Mouse (Mus musculus): ENCODE data around the gene Hoxd9. TPM values are rescaled to one million over a fixed set of nuclear protein-coding genes. Genes with fewer than 3 reads are reported as not detected.
A peak's percentile ranks its signal among the peaks of the same experiment; 100 is the strongest.

Gene Hoxd9
- polyA plus RNA-seq, 1 experiment from 2014 or later: 0.33 TPM

- 1% methylated on average over 61 of the region's 65 CpGs for whole genome bisulfite sequencing
- ATAC-seq: no peak; the same call in 1 of the 2 replicates
- H3K9me3 ChIP-seq (ENCODE audit: low read length): no peaks in the 10 kb centered on the region
- no peak within 1 kb of the TSS for H3K27ac ChIP-seq (ENCODE audit: low read length)
- H3K4me1 ChIP-seq (ENCODE audit: insufficient read depth, low read depth, low read length): 0 out of 2 replicates have a peak, but pooled peaks cover 6% of the 10 kb centered on the region
- H3K9ac ChIP-seq (replicated peaks; ENCODE audit: low read depth): no peak within 1 kb of the TSS
- peak within 1 kb of the TSS; percentile 28 for H3K4me3 ChIP-seq (ENCODE audit: low read depth, low read length)
- TF ChIP-seq CTCF (IDR thresholded peaks at IDR 0.05) (no peak), EP300 (IDR thresholded peaks at IDR 0.05) (no peak)
- no peak for DNase-seq (ENCODE audit: low spot score)
- peak within 1 kb of the TSS; percentile 48 for H3K4me2 ChIP-seq (replicated peaks; ENCODE audit: low read depth, low read length)
- H3K27me3 ChIP-seq (replicated peaks; ENCODE audit: insufficient read depth, low read length): peaks cover 89% of the 10 kb centered on the region
- no peaks in the 10 kb centered on the region for H3K36me3 ChIP-seq (ENCODE audit: insufficient read depth, low read length)
These were observed 14.4 kb downstream of the Hoxd9 start, which contains the start of the genes Hoxd3 and Hoxd4 for GRCm38 (mm10) chr2:74711721-74712621. TSS of gene Hoxd3 (plus strand) at chr2:74711927. TSS of gene Hoxd4 (plus strand) at chr2:74711929.

GRCm38 (mm10) chr2:74713239-74714150 lies 16.0 kb downstream of the Hoxd9 start:
- H3K4me2 ChIP-seq (replicated peaks; ENCODE audit: low read depth, low read length): no peak overlapping the region
- H3K4me1 ChIP-seq (ENCODE audit: insufficient read depth, low read depth, low read length): 0 out of 2 replicates have a peak, but pooled peaks cover 6% of the 10 kb centered on the region
- TF ChIP-seq CTCF (IDR thresholded peaks at IDR 0.05) (no peak), EP300 (IDR thresholded peaks at IDR 0.05) (no peak)
- no peaks in the 10 kb centered on the region for H3K9me3 ChIP-seq (ENCODE audit: low read length)
- no peak overlapping the region for H3K27ac ChIP-seq (ENCODE audit: low read length)
- peaks cover 87% of the 10 kb centered on the region for H3K27me3 ChIP-seq (replicated peaks; ENCODE audit: insufficient read depth, low read length)
- ATAC-seq (no peak), DNase-seq (ENCODE audit: low spot score) (no peak)
- no peak overlapping the region for H3K9ac ChIP-seq (replicated peaks; ENCODE audit: low read depth)
- H3K4me3 ChIP-seq (ENCODE audit: low read depth, low read length): no peak overlapping the region
- H3K36me3 ChIP-seq (ENCODE audit: insufficient read depth, low read length): no peaks in the 10 kb centered on the region
- 8% methylated on average over 19 of the region's 19 CpGs for WGBS

GRCm38 (mm10) chr2:74714156-74714789 lies 16.7 kb downstream of the Hoxd9 start:
- peaks cover 86% of the 10 kb centered on the region for H3K27me3 ChIP-seq (replicated peaks; ENCODE audit: insufficient read depth, low read length)

GRCm38 (mm10) chr2:74714881-74715280 lies 17.4 kb downstream of the Hoxd9 start:
- no peak for ATAC-seq
- TF ChIP-seq CTCF (IDR thresholded peaks at IDR 0.05) (no peak), EP300 (IDR thresholded peaks at IDR 0.05) (no peak)
- DNase-seq (ENCODE audit: low spot score): no peak
- Histone ChIP-seq H3K4me3 (ENCODE audit: low read depth, low read length) (no peak overlapping the region), H3K9ac (replicated peaks; ENCODE audit: low read depth) (no peak overlapping the region), H3K9me3 (ENCODE audit: low read length) (no peaks in the 10 kb centered on the region), H3K27me3 (replicated peaks; ENCODE audit: insufficient read depth, low read length) (peaks cover 85% of the 10 kb centered on the region), H3K4me2 (replicated peaks; ENCODE audit: low read depth, low read length) (no peak overlapping the region), H3K36me3 (ENCODE audit: insufficient read depth, low read length) (no peaks in the 10 kb centered on the region), H3K4me1 (ENCODE audit: insufficient read depth, low read depth, low read length) (0 out of 2 replicates have a peak, but pooled peaks cover 6% of the 10 kb centered on the region), H3K27ac (ENCODE audit: low read length) (no peak overlapping the region)
- 3% methylated on average over 14 of the region's 14 CpGs for WGBS

More at GRCm38 (mm10) chr2:74714156-74714789, 16.7 kb downstream of the Hoxd9 start:
- no peaks in the 10 kb centered on the region for H3K9me3 ChIP-seq (ENCODE audit: low read length)
- DNase-seq (ENCODE audit: low spot score) (no peak), ATAC-seq (no peak)
- WGBS: 8% methylated on average over 18 of the region's 18 CpGs
- no peak overlapping the region for H3K4me2 ChIP-seq (replicated peaks; ENCODE audit: low read depth, low read length)
- H3K4me1 ChIP-seq (ENCODE audit: insufficient read depth, low read depth, low read length): 0 out of 2 replicates have a peak, but pooled peaks cover 6% of the 10 kb centered on the region
- no peak overlapping the region for H3K27ac ChIP-seq (ENCODE audit: low read length)
- H3K36me3 ChIP-seq (ENCODE audit: insufficient read depth, low read length): no peaks in the 10 kb centered on the region
- TF ChIP-seq EP300 (IDR thresholded peaks at IDR 0.05) (no peak), CTCF (IDR thresholded peaks at IDR 0.05) (no peak)
- H3K9ac ChIP-seq (replicated peaks; ENCODE audit: low read depth): no peak overlapping the region
- no peak overlapping the region for H3K4me3 ChIP-seq (ENCODE audit: low read depth, low read length)

GRCm38 (mm10) chr2:74715504-74716241 lies 18.1 kb downstream of the Hoxd9 start:
- H3K9me3 ChIP-seq (ENCODE audit: low read length): no peaks in the 10 kb centered on the region
- H3K4me1 ChIP-seq (ENCODE audit: insufficient read depth, low read depth, low read length): 0 out of 2 replicates have a peak, but pooled peaks cover 6% of the 10 kb centered on the region
- peak; percentile 89 for DNase-seq (ENCODE audit: low spot score)
- H3K4me3 ChIP-seq (ENCODE audit: low read depth, low read length): no peak overlapping the region
- WGBS: 4% methylated on average over 22 of the region's 26 CpGs
- H3K27ac ChIP-seq (ENCODE audit: low read length): no peak overlapping the region
- H3K27me3 ChIP-seq (replicated peaks; ENCODE audit: insufficient read depth, low read length): peaks cover 85% of the 10 kb centered on the region
- H3K4me2 ChIP-seq (replicated peaks; ENCODE audit: low read depth, low read length): peak overlapping the region; percentile 36
- peak; percentile 90 for TF ChIP-seq CTCF (IDR thresholded peaks at IDR 0.05)
- no peak for TF ChIP-seq EP300 (IDR thresholded peaks at IDR 0.05)
- no peak overlapping the region for H3K9ac ChIP-seq (replicated peaks; ENCODE audit: low read depth)
- no peaks in the 10 kb centered on the region for H3K36me3 ChIP-seq (ENCODE audit: insufficient read depth, low read length)
- peak; percentile 80 for ATAC-seq

Data from lung, postnatal 0 days (tissue).